Mouse (Mus musculus) bone marrow, adult 2 months (tissue): ENCODE results near the gene Gm6408.

ENCODE experiments used
- CTCF ChIP-seq: fragments of 200-500 bp; IDR thresholded peaks from 2 replicates; pipeline ENCODE4 v1.5.1; 2011; ENCODE audit warnings: low read length, control low read depth; ENCODE audit not compliant: control insufficient read depth, insufficient read depth
- POLR2A ChIP-seq: fragments of 200-500 bp; IDR thresholded peaks from 2 replicates; pipeline ENCODE4 v1.6.1; 2011; ENCODE audit warnings: low read depth, mild to moderate bottlenecking, control low read depth, low read length, borderline replicate concordance; ENCODE audit not compliant: control insufficient read depth

GRCm38 (mm10) chr5:146471821-146472220, 9.9 kb upstream of the Gm6408 start:
- no peak for TF ChIP-seq CTCF
- TF ChIP-seq POLR2A = no peak
